Mouse (Mus musculus) liver, embryonic 14.5 days (tissue): Measurements from ENCODE around the gene Tmem29. TPM values are rescaled to one million over a fixed set of nuclear protein-coding genes. Genes with fewer than 3 reads are reported as not detected.
A peak's percentile ranks its signal among the peaks of the same experiment; 100 is the strongest.
"Not testable (repeated sequence)": the region's sequence is repeated elsewhere in the genome, so short reads cannot be mapped to it uniquely, and the experiment has no call there.

Experiments
- ATAC-seq: fragments of 200-750 bp; cut with Nextera tagmentation; 2 replicates; pipeline ENCODE4 v1.8.0; 2017; ENCODE audit warnings: moderate number of reproducible peaks, mild to moderate bottlenecking, moderate library complexity; ENCODE audit not compliant: insufficient read depth
- DNase-seq, 3 experiments: peaks; one replicate each; pipeline ENCODE4 v3.0.0-alpha.2; 2012 to 2013; ENCODE audit warnings: low read depth in 3 of 3, low spot score in 3 of 3
- H3K27ac ChIP-seq: fragments of 300-500 bp; sonication (generic); 2 replicates; pipeline ENCODE4 v1.5.1; 2014; ENCODE audit warnings: moderate library complexity, mild to moderate bottlenecking, control low read depth, inconsistent platforms
- H3K27me3 ChIP-seq: fragments of 300-500 bp; sonication (generic); 2 replicates; pipeline ENCODE4 v1.6.1; 2014; ENCODE audit warnings: mild to moderate bottlenecking, low read length, moderate library complexity; ENCODE audit not compliant: control insufficient read depth, insufficient read depth
- H3K36me3 ChIP-seq: fragments of 300-500 bp; sonication (generic); replicated peaks from 2 replicates; pipeline ENCODE4 v1.6.1; 2014; ENCODE audit warnings: low read depth; ENCODE audit not compliant: control insufficient read depth, insufficient read depth
- H3K4me1 ChIP-seq, 2 experiments: fragments of 200-500 bp in 1 of 2; fragments of 300-500 bp in 1 of 2; sonication (generic) in 1 of 2; replicated peaks; 2 replicates each; pipeline ENCODE4 v1.6.1; 2012 to 2014; ENCODE audit warnings: antibody characterized with exemption in 1 of 2, inconsistent platforms in 1 of 2, low read length in 1 of 2; ENCODE audit not compliant: control insufficient read depth in 2 of 2, insufficient read depth in 2 of 2
- H3K4me2 ChIP-seq: fragments of 300-500 bp; sonication (generic); 2 replicates; pipeline ENCODE4 v1.6.1; 2014; ENCODE audit warnings: low read depth, mild to moderate bottlenecking, control low read depth, moderate library complexity
- H3K4me3 ChIP-seq, 2 experiments: fragments of 200-500 bp in 1 of 2; fragments of 300-500 bp in 1 of 2; sonication (generic) in 1 of 2; 2 replicates each; pipeline ENCODE4 v1.5.1; 2012 to 2014; ENCODE audit warnings: low read depth in 2 of 2, low read length in 2 of 2, mild to moderate bottlenecking in 2 of 2, control low read depth in 1 of 2, inconsistent platforms in 1 of 2, moderate library complexity in 1 of 2; ENCODE audit not compliant: insufficient read depth in 1 of 2
- H3K9ac ChIP-seq: fragments of 300-500 bp; sonication (generic); replicated peaks from 2 replicates; pipeline ENCODE4 v1.6.1; 2014; ENCODE audit warnings: mild to moderate bottlenecking, control low read depth, moderate library complexity
- H3K9me3 ChIP-seq: fragments of 300-500 bp; sonication (generic); 2 replicates; pipeline ENCODE4 v1.6.1; 2016; ENCODE audit warnings: low read length, mixed read lengths; ENCODE audit not compliant: control insufficient read depth
- CTCF ChIP-seq: IDR thresholded peaks from 2 replicates; pipeline ENCODE4 v1.5.1; 2016; ENCODE audit warnings: antibody characterized with exemption, low read depth, control low read depth
- EP300 ChIP-seq: IDR thresholded peaks from 2 replicates; pipeline ENCODE4 v1.6.1; 2016; ENCODE audit warnings: antibody characterized with exemption, low read depth
- WGBS: fragments of 180-500 bp; shearing (Covaris S2); extraction: QIAGEN DNeasy Blood & Tissue Kit; methylation state at CpG from one replicate; pipeline ENCODE4 v1.1.7; 2014; ENCODE audit not compliant: insufficient replicate concordance; 5-methylcytosine and 5-hydroxymethylcytosine counted together
- polyA plus RNA-seq, 2 experiments: library from polyadenylated mRNA; depleted of rRNA in 1 of 2; stranded (reverse) in 1 of 2; unstranded in 1 of 2; fragments of >200 nt; fragmentation: Nextera tagmentation in 1 of 2; extraction: Ambion mirVana in 1 of 2; gene quantifications; 2 replicates each; pipeline versions ENCODE4 v1.2.1 to v1.2.3; 2012 to 2014

The Tmem29 gene
- polyA plus RNA-seq, 2 experiments, result 10.1 to 15.7 TPM

DNA sequence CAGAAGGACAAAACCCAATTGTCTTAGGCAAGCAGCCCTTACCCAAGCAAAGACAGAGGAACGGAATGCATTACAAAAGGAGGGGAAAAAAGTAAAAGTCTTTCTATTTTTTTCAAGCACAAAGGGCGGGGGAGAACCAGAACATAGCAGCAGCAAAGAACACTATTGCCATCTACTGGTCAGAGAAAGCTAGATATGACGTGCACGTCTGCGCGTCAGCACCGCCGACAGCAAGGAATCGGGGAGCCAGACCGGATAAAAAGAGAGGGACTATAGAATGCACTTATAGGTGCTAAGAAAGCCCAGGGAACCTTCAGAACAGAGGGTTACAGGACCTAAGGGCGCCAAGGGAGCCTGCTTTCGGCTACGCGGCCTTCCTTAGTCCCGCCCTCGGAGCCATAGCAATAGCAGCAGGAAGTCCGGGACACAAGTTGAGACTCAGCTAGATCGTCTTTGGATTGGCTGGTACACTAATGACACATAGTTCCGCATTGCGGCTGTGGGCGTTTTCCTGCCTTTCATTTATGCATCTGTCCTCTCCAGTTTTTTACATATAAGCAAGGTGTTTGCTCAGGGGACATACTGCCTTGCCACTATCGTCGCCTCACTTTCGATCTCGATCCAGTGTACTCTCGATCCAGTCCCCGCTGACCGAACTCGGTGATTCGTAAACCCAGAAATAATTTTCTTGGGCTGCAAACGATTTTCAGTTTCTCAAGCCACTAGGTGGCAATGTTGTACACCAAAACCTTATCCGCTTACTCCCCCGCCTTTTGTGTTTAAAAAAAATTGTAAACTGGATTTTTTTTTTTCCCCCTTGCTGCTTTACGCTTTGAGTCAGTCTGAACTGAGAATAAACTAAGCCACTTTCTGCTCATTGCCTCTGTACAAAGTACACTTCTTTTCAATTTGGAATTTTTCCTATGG is 19.2 kb upstream of the Tmem29 start:
- TF ChIP-seq CTCF, result peak; percentile 93
- peak; percentile 59 for TF ChIP-seq EP300
- Histone ChIP-seq H3K4me2 (peak overlapping the region; percentile 46), H3K9ac (peak overlapping the region; percentile 71), H3K4me3 (peak overlapping the region; percentile 64 to 100), H3K4me1 (peaks cover 6 to 7% of the 10 kb centered on the region in 2 experiments; a peak in 3 of 4 replicates), H3K27ac (peak overlapping the region; percentile 60), H3K36me3 (no peaks in the 10 kb centered on the region), H3K9me3 (no peaks in the 10 kb centered on the region), H3K27me3 (no peaks in the 10 kb centered on the region)
- ATAC-seq, result peak; percentile 99
- WGBS, result under 1% methylated on average over 34 of the region's 34 CpGs
- DNase-seq, result peak; percentile 77 to 81 (median 78)

DNA sequence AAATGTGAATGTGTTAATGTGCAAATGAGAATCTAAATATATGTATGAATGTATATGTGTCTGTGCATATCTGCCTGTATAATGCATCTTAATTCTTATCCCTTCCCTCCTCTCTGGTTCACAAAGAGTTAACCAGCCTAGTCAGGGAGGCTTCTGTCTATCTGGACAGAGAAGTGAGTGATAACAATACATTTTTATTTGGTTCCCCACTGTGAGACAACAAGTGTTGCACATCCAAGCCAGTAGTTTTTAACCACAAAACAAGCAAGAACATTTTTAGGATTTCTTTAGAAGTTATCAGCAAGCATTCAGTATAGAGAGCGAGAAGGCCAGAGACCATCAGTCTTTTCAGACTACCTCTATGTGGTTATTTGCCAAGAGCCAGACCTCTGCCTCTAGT is 12.5 kb upstream of the Tmem29 start:
- WGBS, result 28% methylated on average over 1 of the region's 1 CpGs
- no peak overlapping the region for H3K4me3 ChIP-seq
- peaks cover 2 to 9% of the 10 kb centered on the region in 2 experiments; a peak in 3 of 4 replicates for H3K4me1 ChIP-seq
- no peaks in the 10 kb centered on the region for H3K9me3 ChIP-seq
- TF ChIP-seq CTCF, result no peak
- TF ChIP-seq EP300, result no peak
- H3K27me3 ChIP-seq, result no peaks in the 10 kb centered on the region
- no peak overlapping the region for H3K4me2 ChIP-seq
- no peaks in the 10 kb centered on the region for H3K36me3 ChIP-seq
- H3K9ac ChIP-seq, result no peak overlapping the region
- DNase-seq (no peak), ATAC-seq (no peak)
- no peak overlapping the region for H3K27ac ChIP-seq

- Histone ChIP-seq H3K4me2 (no peak overlapping the region), H3K9me3 (no peaks in the 10 kb centered on the region), H3K27me3 (no peaks in the 10 kb centered on the region), H3K9ac (no peak overlapping the region), H3K36me3 (no peaks in the 10 kb centered on the region), H3K4me1 (peaks cover 2 to 12% of the 10 kb centered on the region in 2 experiments; a peak in 2 of 4 replicates), H3K27ac (no peak overlapping the region), H3K4me3 (no peak overlapping the region)
- ATAC-seq (no peak), DNase-seq (no peak)
- 56% methylated on average over 2 of the region's 2 CpGs for WGBS
- TF ChIP-seq CTCF (no peak), EP300 (no peak)
Observed at GRCm38 (mm10) chrX:150468266-150468665, 9.3 kb upstream of the Tmem29 start.

GRCm38 (mm10) chrX:150466817-150467216 is 7.9 kb upstream of the Tmem29 start:
- peak; percentile 81 for ATAC-seq
- H3K27me3 ChIP-seq, H3K9me3 ChIP-seq, H3K36me3 ChIP-seq, H3K4me3 ChIP-seq: not testable (repeated sequence)
- peaks cover 2 to 12% of the 10 kb centered on the region in 2 experiments; a peak in 2 of 4 replicates for H3K4me1 ChIP-seq
- peak; percentile 50 to 54 (median 52) for DNase-seq
- 32% methylated on average over 8 of the region's 8 CpGs for WGBS
- peak; percentile 78 for TF ChIP-seq EP300
- peak overlapping the region; percentile 40 for H3K9ac ChIP-seq
- peak overlapping the region; percentile 49 for H3K4me2 ChIP-seq
- peak overlapping the region; percentile 80 for H3K27ac ChIP-seq

GRCm38 (mm10) chrX:150460143-150460542 is 1.2 kb upstream of the Tmem29 start:
- H3K4me1 ChIP-seq, result peaks cover 0 to 7% of the 10 kb centered on the region in 2 experiments; a peak in 3 of 4 replicates

More at GRCm38 (mm10) chrX:150460143-150460542, 1.2 kb upstream of the Tmem29 start:
- H3K4me2 ChIP-seq, result peak overlapping the region; percentile 67
- no peaks in the 10 kb centered on the region for H3K27me3 ChIP-seq
- ATAC-seq, result no peak
- H3K27ac ChIP-seq, result no peak overlapping the region
- H3K36me3 ChIP-seq, result no peaks in the 10 kb centered on the region
- TF ChIP-seq CTCF (no peak), EP300 (0 out of 2 replicates have a peak, but pooled peaks have one; percentile 15)
- H3K9me3 ChIP-seq, result no peaks in the 10 kb centered on the region
- no peak overlapping the region for H3K4me3 ChIP-seq
- no peak for DNase-seq
- H3K9ac ChIP-seq, result no peak overlapping the region
- WGBS, result 48% methylated on average over 2 of the region's 2 CpGs
